Mouse (Mus musculus) G1E-ER4 (cell line): Measurements from ENCODE around the gene Ptprf. TPM values are rescaled to one million over a fixed set of nuclear protein-coding genes. Genes with fewer than 3 reads are reported as not detected.

Source experiments
- GATA1 ChIP-seq: IDR thresholded peaks from one replicate; pipeline ENCODE4 v1.8.0; 2012; ENCODE audit warnings: low read length, inconsistent platforms
- polyA plus RNA-seq: library from polyadenylated mRNA; stranded (reverse); fragments of >175 nt; gene quantifications from 2 replicates; pipeline ENCODE4 v1.2.3, GENCODE M21; 2012

Ptprf gene
- polyA plus RNA-seq, 1 experiment: not detected

DNA sequence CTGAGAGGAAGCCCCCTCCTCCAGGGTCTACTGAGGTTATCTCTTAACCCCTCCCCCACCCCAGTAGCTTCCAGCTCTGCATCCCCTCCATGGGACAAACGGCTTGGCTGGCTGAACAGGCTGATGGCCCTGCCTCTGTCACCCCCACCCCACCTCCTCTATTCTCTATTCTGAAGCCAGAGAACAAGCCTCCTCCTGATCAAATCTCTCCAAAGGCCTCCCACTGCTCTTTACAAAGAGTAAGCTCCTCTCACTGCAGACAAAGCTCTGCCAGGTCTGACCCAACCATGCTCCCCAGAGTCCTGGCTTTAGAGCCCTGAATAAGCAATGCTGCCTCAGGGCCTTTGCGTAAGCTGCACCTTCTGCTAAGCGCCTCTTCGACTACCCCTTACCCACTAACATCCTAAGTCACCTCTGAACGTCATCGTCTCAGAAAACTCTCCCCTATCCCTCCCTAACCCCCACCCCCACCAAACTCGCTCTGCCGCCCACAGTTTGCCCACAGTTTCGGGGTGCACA is 19.6 kb downstream of the Ptprf start:
- no peak for TF ChIP-seq GATA1

DNA sequence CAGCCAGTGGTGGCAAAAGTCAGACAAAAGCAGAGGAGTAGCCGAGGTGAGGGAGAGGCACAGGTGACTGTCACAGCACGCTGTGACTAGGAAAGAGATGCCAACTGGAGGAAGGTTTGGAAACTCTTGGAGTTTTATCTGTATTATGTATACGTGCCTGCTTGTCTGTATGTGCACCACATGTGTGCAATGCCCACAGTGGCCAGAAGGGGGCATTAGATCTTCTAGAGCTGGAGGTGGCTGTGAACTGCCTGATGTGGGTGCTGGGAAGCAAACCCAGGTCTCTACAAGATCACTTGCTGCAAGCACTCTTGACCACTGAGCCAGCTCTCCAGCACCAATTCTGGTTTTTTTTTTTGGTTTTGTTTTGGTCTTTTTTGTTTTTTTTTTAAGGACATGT is 20.5 kb downstream of the Ptprf start:
- no peak for TF ChIP-seq GATA1

DNA sequence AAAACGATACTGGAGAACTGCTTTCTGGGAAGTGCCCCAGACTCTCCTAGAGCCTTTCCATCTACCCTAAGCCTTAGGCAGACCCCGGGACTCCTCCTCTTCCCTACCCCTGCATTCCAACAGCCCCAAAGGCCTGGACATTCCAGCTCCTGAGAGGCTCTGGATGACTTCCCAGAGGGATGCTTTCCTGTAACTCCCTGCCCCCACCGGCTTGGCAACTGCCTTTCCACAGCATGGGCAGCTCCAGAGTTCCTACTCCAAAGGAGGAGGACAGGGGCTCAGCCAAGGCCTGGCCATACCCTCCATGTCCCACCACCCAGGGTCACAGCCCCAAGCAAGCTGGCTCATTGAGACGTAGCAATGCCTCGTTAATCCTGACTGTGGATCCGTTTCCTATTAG is 21.2 kb downstream of the Ptprf start:
- TF ChIP-seq GATA1: no peak

DNA sequence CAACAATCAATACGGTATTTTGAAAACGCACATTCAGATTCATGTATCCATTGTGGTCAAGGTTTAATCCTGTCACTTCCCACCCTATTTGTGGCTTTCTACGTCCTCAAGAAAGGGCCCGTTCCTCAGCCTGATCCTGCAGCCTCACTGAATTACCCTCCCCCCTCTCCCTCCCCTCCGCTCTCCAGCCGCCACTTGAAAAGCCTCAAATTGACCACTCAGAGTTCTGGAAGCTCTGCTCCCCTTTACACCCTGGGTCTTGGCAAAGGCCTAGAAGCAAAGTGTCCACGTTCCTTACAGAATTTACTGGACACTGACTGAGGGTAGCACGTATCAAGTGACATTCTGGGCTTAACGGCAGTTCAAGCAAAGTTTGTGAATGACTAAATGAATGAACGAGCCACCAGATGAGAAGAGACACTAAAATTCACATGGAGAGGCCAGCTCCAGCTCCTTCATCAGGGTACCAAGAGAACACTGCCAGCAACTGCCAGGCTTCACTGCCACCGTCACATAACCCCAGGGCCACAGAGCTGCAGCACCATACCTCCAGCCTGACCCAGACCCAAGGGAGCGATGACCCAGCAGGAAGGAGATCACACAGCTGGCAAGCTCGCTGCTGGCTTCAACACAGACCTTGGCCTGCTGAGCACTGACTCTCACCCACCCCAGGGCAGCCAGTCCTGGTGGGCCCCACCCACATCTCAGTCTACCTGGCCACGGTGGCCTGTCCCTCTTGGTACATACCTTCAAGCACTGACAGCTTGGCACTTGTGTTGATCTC is 22.6 kb downstream of the Ptprf start:
- no peak for TF ChIP-seq GATA1

DNA sequence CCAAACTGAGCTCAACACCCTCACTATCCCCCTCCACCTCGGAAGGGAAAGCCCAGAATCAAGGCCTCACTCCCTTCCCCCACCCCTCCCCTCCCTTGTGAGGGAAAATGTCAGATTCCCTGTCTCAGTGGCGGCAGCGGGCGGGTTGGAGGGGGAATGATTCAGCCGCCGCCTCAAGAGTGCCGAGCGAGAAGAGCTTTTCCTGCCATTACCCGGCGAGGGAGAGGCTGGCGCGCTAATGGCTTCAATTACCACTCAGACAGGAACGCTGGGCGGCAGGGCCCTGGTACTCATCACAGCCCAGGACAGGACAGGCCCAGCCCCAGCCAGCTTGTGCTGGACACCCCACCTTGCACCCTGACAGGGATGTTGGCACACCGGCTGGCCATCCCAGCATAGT is 25.6 kb downstream of the Ptprf start:
- TF ChIP-seq GATA1: no peak

DNA sequence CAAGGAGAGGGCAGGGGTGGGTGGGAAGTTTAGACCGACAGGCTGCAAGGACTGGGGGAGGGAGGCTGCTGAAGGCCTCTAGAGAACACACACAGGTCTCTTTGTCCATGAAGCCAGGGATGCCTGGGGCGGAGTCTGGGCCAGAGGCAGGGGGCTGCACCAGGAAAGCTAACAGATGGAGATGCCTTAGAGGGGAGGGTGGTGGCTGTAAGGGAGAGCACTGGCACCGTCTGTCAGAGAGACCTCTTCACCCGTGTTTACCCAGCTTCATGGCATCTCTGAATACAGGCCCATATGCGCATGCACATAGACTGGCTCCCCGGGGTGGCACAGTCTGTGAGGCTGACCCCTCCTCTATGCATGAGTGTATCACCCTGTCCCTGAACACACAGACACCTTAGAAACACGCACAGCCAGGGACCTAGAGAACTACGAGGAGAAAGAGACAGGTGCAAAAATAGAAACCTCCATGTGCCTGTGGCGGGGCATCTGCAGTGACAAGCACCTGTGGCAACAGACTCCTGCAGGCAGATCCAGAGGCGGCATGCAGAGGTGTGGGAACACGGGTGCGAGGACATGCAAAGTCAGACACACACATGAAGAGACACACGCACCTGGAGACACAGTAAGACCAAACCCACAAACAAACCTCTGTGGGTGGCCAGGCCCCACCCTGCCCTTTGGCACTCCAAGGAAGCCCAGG is 29.3 kb downstream of the Ptprf start:
- no peak for TF ChIP-seq GATA1

DNA sequence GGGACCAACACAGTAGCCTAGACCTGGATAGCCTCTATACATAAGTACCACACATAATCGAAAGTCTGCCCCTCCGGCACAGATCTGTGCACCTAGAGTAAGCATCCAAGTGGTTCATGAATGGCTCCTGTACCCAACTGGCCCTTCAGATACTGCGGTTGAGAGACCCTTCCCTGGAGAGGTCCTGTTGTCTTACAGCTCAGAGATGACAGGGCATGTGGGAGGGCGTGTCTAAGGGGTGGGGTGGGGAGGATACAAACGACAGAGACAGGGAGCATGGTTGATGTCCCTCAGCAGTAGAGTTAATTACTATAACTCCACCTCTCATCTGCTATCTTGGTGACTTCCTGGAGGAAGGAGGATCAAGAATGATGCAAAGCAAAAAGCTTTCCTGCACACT is 29.9 kb downstream of the Ptprf start:
- no peak for TF ChIP-seq GATA1

DNA sequence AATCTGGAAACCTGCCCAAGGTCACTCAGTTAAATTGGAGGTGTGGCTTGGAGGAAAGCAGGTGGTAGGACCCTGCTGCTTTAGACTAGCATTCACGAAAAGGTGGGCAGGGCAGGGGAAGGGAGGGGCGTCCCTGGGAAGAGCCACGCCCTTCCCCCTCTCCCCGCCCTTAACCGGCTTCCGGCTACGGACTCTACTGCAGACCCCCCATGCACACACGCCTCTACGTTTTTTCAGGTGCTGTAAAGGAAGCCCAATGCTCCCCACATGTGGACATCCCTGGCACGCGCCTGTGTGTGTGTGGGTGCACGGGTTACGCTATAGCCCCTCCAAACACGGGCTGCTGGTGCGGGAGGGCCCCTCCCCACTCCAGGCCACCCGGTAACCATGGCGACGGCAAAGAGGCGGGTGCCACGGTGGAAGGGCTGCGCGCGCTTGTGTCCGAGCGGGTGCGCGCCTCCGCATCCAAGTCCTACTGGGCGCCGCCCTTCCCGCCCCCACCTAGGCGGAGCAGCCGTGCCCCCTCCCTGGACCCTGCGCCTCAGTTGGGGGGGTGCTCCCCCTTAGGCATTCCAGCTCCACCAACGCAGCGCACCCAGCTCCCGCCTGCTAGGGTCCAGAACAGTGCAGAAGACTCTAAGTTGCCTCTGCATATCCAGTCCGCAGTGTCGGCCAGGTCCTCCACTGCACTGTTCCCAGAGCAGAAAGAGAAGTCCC is 30.5 kb downstream of the Ptprf start:
- TF ChIP-seq GATA1: no peak

DNA sequence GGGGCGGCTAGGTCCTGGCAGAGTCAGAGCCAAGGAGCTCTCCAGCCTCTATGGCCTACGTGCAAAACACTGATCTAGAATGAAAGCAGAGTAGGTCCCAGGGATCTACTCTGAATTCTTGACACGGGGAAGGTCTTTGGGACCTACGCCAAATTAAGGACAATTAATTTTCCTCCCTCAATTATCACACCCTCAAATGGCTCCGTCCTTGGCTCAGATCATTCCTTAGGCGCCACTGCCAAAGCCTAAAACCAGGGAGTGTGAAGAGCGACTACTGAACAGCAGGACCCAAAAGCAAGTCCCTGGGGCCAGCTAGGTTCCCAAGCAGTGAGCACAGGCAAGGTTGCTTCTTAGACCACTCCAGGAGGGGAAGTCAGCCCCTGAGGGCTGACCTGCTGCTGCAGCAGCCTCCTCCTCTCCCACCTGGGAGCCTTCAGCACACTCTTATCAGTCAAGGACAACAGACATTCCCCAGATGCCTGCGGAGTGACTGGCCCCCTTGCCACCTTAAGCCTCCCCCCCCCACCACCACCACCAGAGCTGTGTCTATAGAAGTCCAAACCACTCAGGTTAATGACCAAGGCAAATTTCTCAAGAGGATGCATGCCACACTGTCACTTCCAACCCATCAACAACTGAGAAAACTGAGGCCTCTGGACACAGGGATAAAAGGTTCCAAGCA is 31.3 kb downstream of the Ptprf start:
- no peak for TF ChIP-seq GATA1

DNA sequence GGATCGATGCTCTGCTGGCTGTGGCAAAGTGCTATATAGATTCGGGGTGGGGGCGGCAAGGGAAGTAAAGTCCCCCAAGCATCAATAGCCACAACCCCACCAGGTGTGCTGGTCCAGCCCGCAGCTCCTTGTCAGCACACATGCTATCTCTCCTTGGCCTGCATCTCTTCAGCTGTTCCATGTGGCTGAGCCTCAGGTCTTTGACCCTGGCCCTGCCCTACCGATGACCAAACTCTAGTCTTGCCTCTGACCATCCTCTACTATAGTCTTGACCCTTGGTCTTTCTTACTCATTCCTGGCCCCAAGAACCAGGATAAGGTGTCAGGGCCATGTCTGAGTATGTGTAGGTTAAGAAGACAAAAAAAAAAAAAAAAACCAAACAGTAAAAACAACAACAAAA is 33.2 kb downstream of the Ptprf start:
- TF ChIP-seq GATA1: no peak

DNA sequence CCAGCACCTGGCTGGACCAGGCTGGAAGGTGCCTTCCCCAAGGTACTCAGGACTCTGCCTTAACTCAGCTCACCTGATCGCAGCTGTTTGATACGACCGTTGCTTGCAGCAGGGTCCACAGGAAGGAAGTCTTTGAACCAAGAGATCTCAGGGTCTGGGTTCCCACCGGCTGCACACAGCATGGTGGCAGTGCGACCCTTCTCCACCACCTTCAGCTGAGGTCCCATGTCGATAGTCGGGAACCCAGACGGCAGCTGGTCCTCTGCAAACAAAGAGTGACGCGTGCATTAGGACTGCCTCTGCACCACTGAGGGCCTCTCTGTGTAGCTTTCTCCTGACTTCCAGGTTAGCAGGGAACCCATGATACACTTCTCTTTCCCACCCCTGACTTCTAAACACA is 33.8 kb downstream of the Ptprf start:
- no peak for TF ChIP-seq GATA1

DNA sequence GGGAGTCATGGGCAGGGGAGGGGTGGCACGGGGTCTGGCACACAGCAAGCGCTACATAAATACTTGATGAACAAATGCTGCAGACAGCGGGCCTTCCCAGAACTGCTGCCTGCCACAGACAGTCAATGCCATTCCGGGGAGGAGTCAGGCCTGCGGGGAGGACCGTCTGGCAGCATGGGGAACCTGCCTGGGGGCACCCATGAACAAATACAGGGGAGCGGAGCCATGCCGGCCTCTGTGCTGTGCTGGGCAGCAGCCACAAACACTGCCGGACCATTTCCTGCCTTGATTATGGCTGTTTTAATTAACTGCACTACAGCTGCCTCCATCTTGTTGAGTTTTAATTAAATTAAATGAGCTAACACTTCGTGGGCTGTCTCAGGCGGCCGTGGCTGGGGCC is 35.0 kb downstream of the Ptprf start:
- no peak for TF ChIP-seq GATA1

DNA sequence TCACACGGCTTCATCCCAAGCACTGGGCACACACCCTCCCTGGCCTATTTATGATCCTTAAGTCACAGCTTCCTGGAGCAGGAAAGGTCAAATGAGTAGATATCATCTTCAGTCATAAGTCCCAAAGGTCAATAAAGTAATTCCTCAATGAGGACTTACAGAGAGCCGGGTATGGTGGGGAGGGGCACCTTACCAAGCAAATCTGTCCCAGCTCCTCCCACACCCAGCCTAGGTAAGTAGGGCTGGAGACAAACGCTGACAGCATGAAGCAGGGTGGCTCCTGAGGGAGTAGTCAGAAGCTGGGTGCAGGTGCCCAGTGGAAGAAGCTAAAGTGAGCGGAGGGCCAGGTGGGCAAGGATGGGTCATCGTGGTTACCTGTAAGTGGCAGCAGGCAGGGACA is 36.3 kb downstream of the Ptprf start:
- no peak for TF ChIP-seq GATA1

DNA sequence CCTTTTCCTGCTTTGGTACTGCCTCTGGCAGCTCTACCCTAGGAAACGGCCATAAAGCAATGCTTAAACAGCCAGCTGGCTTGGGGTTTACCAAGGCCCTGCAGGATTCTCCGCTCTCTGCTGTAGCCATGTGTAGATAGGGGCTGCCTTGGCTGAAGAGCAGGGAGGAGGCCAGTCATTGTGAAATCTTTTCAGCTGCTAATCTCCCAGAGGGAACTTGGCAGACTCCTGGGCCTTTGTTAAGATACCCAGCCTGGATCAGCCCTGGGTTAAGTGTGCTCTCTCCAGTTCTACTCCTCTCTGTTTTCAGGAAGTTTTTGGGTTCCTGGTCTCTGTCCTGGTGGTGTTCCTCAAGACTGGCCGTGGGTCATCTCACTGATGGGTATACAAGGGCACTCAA is 43.9 kb downstream of the Ptprf start:
- no peak for TF ChIP-seq GATA1

DNA sequence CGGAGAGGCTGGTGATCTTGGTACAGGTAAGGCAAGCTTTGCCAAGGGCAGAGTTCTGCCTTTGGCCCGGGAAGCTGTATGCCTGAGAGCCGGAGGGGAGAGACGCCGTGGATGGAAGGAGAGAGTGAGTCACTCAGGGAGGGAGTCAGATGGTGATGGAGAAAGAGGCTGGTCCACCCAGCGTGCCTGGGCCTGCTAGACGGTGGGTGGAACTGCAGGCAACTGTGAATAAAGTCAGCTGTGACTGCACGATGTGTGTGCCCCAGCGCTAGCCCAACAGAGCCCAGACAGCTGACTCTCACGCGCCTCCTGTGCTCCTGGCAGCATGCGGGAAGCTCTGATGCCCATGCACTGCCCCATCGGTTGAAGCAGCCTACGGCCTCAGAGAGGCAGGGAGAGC is 45.4 kb downstream of the Ptprf start:
- TF ChIP-seq GATA1: no peak

DNA sequence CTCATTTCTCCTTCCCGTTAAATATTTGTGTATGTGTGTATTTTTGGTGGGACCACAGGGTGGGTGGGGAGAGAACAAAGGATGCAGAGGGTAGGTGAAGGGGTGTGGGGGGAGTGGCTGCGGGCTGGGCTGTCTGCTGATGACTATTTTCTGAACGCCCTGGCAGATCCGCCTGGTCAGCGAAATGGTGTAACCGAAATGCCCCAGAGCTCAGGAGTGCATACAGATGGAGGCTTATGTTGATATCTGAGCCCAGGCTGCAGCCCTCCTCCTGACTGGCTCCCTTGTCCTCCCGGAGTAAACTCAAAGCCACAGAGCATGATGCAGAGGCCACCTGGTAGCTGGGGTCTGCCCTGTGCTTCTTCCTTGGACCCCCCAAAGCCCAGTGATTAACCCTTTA is 47.4 kb downstream of the Ptprf start:
- no peak for TF ChIP-seq GATA1
